Mouse (Mus musculus) heart, embryonic 10.5 days (tissue): ENCODE results near the gene Entr1. TPM values are rescaled to one million over a fixed set of nuclear protein-coding genes. Genes with fewer than 3 reads are reported as not detected.
A peak's percentile ranks its signal among the peaks of the same experiment; 100 is the strongest.

Experiments
- DNase-seq: peaks from one replicate; pipeline ENCODE4 v3.0.0-alpha.2; 2017; ENCODE audit warnings: low spot score
- H3K27ac ChIP-seq: fragments of 300-500 bp; sonication (generic); 2 replicates; pipeline ENCODE4 v1.5.1; 2016; ENCODE audit warnings: mild to moderate bottlenecking
- H3K27me3 ChIP-seq: fragments of 300-500 bp; sonication (generic); 2 replicates; pipeline ENCODE4 v1.6.1; 2016; ENCODE audit warnings: mild to moderate bottlenecking; ENCODE audit not compliant: poor library complexity, insufficient read depth, severe bottlenecking
- H3K36me3 ChIP-seq: fragments of 300-500 bp; sonication (generic); 2 replicates; pipeline ENCODE4 v1.6.1; 2016; ENCODE audit warnings: mild to moderate bottlenecking, moderate library complexity
- H3K4me1 ChIP-seq: fragments of 300-500 bp; sonication (generic); 2 replicates; pipeline ENCODE4 v1.6.1; 2016; ENCODE audit warnings: mild to moderate bottlenecking
- H3K4me3 ChIP-seq: fragments of 300-500 bp; sonication (generic); 2 replicates; pipeline ENCODE4 v1.5.1; 2016; ENCODE audit warnings: mild to moderate bottlenecking, moderate library complexity
- H3K9me3 ChIP-seq: fragments of 300-500 bp; sonication (generic); 2 replicates; pipeline ENCODE4 v1.6.1; 2016; ENCODE audit warnings: mild to moderate bottlenecking, moderate library complexity
- WGBS: fragments of 180-500 bp; shearing (Covaris S2); methylation state at CpG from one replicate; pipeline ENCODE4 v1.1.7; 2016; 5-methylcytosine and 5-hydroxymethylcytosine counted together
- polyA plus RNA-seq: library from polyadenylated mRNA; unstranded; fragments of >200 nt; fragmentation: Nextera tagmentation; extraction: Ambion mirVana; gene quantifications from 2 replicates; pipeline ENCODE4 v1.2.1, GENCODE M21; 2016

The Entr1 gene
- 94.7 and 113 TPM in 2 replicates for polyA plus RNA-seq

GRCm38 (mm10) chr2:26389154-26389690, at the start of gene Entr1, which contains the start of gene Pmpca:
Entr1 (minus strand) TSS chr2:26389316.
Pmpca (plus strand) TSS chr2:26389339.
- H3K4me3 ChIP-seq, result peak within 1 kb of the TSS; percentile 95
- peak within 1 kb of the TSS; percentile 92 for H3K27ac ChIP-seq
- under 1% methylated on average over 60 of the region's 60 CpGs for WGBS
- peaks cover 74% of the 10 kb centered on the region for H3K36me3 ChIP-seq
- no peaks in the 10 kb centered on the region for H3K27me3 ChIP-seq
- DNase-seq, result peak; percentile 88
- H3K9me3 ChIP-seq, result no peaks in the 10 kb centered on the region
- H3K4me1 ChIP-seq, result peaks cover 23% of the 10 kb centered on the region

GRCm38 (mm10) chr2:26438373-26438772, 49.3 kb upstream of the Entr1 start:
- no peaks in the 10 kb centered on the region for H3K9me3 ChIP-seq
- no peak for DNase-seq
- no peak overlapping the region for H3K4me3 ChIP-seq
- no peaks in the 10 kb centered on the region for H3K27me3 ChIP-seq
- peaks cover 9% of the 10 kb centered on the region for H3K4me1 ChIP-seq
- 90% methylated on average over 7 of the region's 7 CpGs for WGBS
- peaks cover 75% of the 10 kb centered on the region for H3K36me3 ChIP-seq
- H3K27ac ChIP-seq, result no peak overlapping the region

- Histone ChIP-seq H3K4me1 (0 out of 2 replicates have a peak, but pooled peaks cover 2% of the 10 kb centered on the region), H3K27ac (no peak overlapping the region), H3K9me3 (no peaks in the 10 kb centered on the region), H3K36me3 (peaks cover 87% of the 10 kb centered on the region), H3K4me3 (no peak overlapping the region), H3K27me3 (no peaks in the 10 kb centered on the region)
- WGBS, result 70% methylated on average over 4 of the region's 4 CpGs
- DNase-seq, result no peak
Observed at GRCm38 (mm10) chr2:26437221-26437620, 48.1 kb upstream of the Entr1 start.

GRCm38 (mm10) chr2:26434791-26435572, 45.9 kb upstream of the Entr1 start:
- H3K36me3 ChIP-seq, result peaks cover 88% of the 10 kb centered on the region
- H3K27me3 ChIP-seq, result no peaks in the 10 kb centered on the region
- H3K9me3 ChIP-seq, result no peaks in the 10 kb centered on the region
- DNase-seq, result no peak
- no peak overlapping the region for H3K4me3 ChIP-seq
- H3K27ac ChIP-seq, result no peak overlapping the region
- 93% methylated on average over 7 of the region's 7 CpGs for WGBS
- H3K4me1 ChIP-seq, result 0 out of 2 replicates have a peak, but pooled peaks cover 2% of the 10 kb centered on the region

- Histone ChIP-seq H3K27me3 (no peaks in the 10 kb centered on the region), H3K4me1 (no peaks in the 10 kb centered on the region), H3K9me3 (no peaks in the 10 kb centered on the region), H3K4me3 (no peak overlapping the region), H3K36me3 (peaks cover 98% of the 10 kb centered on the region), H3K27ac (no peak overlapping the region)
- WGBS, result 88% methylated on average over 5 of the region's 5 CpGs
- DNase-seq, result no peak
Observed at GRCm38 (mm10) chr2:26429851-26430250, 40.7 kb upstream of the Entr1 start.

GRCm38 (mm10) chr2:26424541-26424940, 35.4 kb upstream of the Entr1 start:
- H3K4me3 ChIP-seq, result no peak overlapping the region
- H3K4me1 ChIP-seq, result peaks cover 7% of the 10 kb centered on the region; the same call in 1 of the 2 replicates
- no peaks in the 10 kb centered on the region for H3K27me3 ChIP-seq
- 96% methylated on average over 2 of the region's 2 CpGs for WGBS
- H3K27ac ChIP-seq, result no peak overlapping the region
- peaks cover 98% of the 10 kb centered on the region for H3K36me3 ChIP-seq
- H3K9me3 ChIP-seq, result no peaks in the 10 kb centered on the region
- DNase-seq, result peak; percentile 62

- peak; percentile 74 for DNase-seq
- no peaks in the 10 kb centered on the region for H3K27me3 ChIP-seq
- 93% methylated on average over 1 of the region's 1 CpGs for whole genome bisulfite sequencing
Observed at GRCm38 (mm10) chr2:26423086-26423485, 34.0 kb upstream of the Entr1 start.

GRCm38 (mm10) chr2:26421969-26422368, 32.9 kb upstream of the Entr1 start:
- 90% methylated on average over 2 of the region's 2 CpGs for WGBS
- H3K4me3 ChIP-seq, result no peak overlapping the region
- DNase-seq, result peak; percentile 68
- no peaks in the 10 kb centered on the region for H3K27me3 ChIP-seq
- H3K36me3 ChIP-seq, result peaks cover 94% of the 10 kb centered on the region
- H3K4me1 ChIP-seq, result peaks cover 7% of the 10 kb centered on the region; the same call in 1 of the 2 replicates
- H3K9me3 ChIP-seq, result no peaks in the 10 kb centered on the region
- H3K27ac ChIP-seq, result no peak overlapping the region

More at GRCm38 (mm10) chr2:26423086-26423485, 34.0 kb upstream of the Entr1 start:
- Histone ChIP-seq H3K4me1 (peaks cover 7% of the 10 kb centered on the region; the same call in 1 of the 2 replicates), H3K9me3 (no peaks in the 10 kb centered on the region), H3K4me3 (no peak overlapping the region), H3K36me3 (peaks cover 94% of the 10 kb centered on the region), H3K27ac (no peak overlapping the region)

- Histone ChIP-seq H3K36me3 (peaks cover 94% of the 10 kb centered on the region), H3K4me1 (peaks cover 4% of the 10 kb centered on the region; the same call in 1 of the 2 replicates), H3K27ac (no peak overlapping the region), H3K27me3 (no peaks in the 10 kb centered on the region), H3K4me3 (no peak overlapping the region), H3K9me3 (no peaks in the 10 kb centered on the region)
- 87% methylated on average over 1 of the region's 1 CpGs for WGBS
- no peak for DNase-seq
Observed at GRCm38 (mm10) chr2:26418120-26418519, 29.0 kb upstream of the Entr1 start.

GRCm38 (mm10) chr2:26417066-26417465, 27.9 kb upstream of the Entr1 start:
- Histone ChIP-seq H3K36me3 (peaks cover 94% of the 10 kb centered on the region), H3K27me3 (no peaks in the 10 kb centered on the region), H3K9me3 (no peaks in the 10 kb centered on the region), H3K4me3 (no peak overlapping the region), H3K4me1 (no peaks in the 10 kb centered on the region), H3K27ac (no peak overlapping the region)
- DNase-seq, result no peak

- H3K27ac ChIP-seq, result no peak overlapping the region
- 74% methylated on average over 5 of the region's 5 CpGs for WGBS
- H3K4me1 ChIP-seq, result peaks cover 35% of the 10 kb centered on the region
- H3K27me3 ChIP-seq, result no peaks in the 10 kb centered on the region
- DNase-seq, result peak; percentile 70
- H3K36me3 ChIP-seq, result peaks cover 72% of the 10 kb centered on the region
- H3K4me3 ChIP-seq, result no peak overlapping the region
- H3K9me3 ChIP-seq, result no peaks in the 10 kb centered on the region
Observed at GRCm38 (mm10) chr2:26410931-26411411, 21.9 kb upstream of the Entr1 start.

GRCm38 (mm10) chr2:26410091-26410490, 21.0 kb upstream of the Entr1 start:
- WGBS, result 69% methylated on average over 5 of the region's 5 CpGs
- H3K36me3 ChIP-seq, result peaks cover 66% of the 10 kb centered on the region
- peak; percentile 74 for DNase-seq

GRCm38 (mm10) chr2:26409362-26409761, 20.2 kb upstream of the Entr1 start:
- H3K4me1 ChIP-seq, result peaks cover 44% of the 10 kb centered on the region
- WGBS, result 62% methylated on average over 3 of the region's 3 CpGs
- peak overlapping the region; percentile 91; the same call in 1 of the 2 replicates for H3K4me3 ChIP-seq
- no peaks in the 10 kb centered on the region for H3K9me3 ChIP-seq
- peaks cover 62% of the 10 kb centered on the region for H3K36me3 ChIP-seq
- peak overlapping the region; percentile 95; the same call in 1 of the 2 replicates for H3K27ac ChIP-seq
- DNase-seq, result no peak
- H3K27me3 ChIP-seq, result no peaks in the 10 kb centered on the region

More at GRCm38 (mm10) chr2:26410091-26410490, 21.0 kb upstream of the Entr1 start:
- no peak overlapping the region for H3K4me3 ChIP-seq
- no peaks in the 10 kb centered on the region for H3K27me3 ChIP-seq
- no peak overlapping the region for H3K27ac ChIP-seq
- peaks cover 38% of the 10 kb centered on the region for H3K4me1 ChIP-seq
- H3K9me3 ChIP-seq, result no peaks in the 10 kb centered on the region
